Mouse (Mus musculus) Muller cell, postnatal 12 days (primary cell): ENCODE data around the gene Ctrl.

Experiments
- DNase-seq: peaks from one replicate; pipeline ENCODE4 v3.0.0-alpha.2; 2015; ENCODE audit errors: inconsistent ontology term

The Ctrl gene

GRCm38 (mm10) chr8:105937496-105938305 lies 4.0 kb upstream of the Ctrl start:
- peak; percentile 88 for DNase-seq

DNA sequence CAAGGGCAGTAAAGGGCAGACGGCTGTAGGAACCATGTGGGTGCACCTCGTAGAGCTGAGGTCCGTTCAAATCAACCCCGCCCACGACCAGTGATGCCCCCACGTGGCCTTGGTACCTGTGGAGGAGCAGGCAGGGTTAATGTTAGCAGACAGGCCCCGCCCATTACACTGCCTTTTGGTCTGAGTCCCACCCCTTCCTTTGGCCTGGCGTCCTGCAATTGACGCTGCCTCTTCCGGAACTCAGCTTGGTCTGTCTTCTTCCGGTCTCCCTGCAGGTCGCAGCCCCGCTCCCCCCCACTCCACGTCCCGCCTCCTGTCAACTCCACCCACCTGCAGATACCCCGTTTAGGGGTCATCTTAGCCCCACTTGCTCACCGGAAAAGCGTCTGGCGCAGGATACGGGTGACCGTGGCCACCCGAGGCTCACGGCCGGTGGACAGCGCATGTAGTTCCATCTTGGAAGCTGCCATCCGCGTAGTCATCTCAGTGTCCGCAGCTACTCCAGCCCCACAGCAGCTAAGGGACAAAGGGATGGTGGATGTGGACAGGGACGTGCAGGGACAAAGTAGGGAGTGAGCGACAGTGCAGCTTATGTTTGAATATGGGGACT lies 3.3 kb upstream of the Ctrl start:
- DNase-seq = peak; percentile 89

DNA sequence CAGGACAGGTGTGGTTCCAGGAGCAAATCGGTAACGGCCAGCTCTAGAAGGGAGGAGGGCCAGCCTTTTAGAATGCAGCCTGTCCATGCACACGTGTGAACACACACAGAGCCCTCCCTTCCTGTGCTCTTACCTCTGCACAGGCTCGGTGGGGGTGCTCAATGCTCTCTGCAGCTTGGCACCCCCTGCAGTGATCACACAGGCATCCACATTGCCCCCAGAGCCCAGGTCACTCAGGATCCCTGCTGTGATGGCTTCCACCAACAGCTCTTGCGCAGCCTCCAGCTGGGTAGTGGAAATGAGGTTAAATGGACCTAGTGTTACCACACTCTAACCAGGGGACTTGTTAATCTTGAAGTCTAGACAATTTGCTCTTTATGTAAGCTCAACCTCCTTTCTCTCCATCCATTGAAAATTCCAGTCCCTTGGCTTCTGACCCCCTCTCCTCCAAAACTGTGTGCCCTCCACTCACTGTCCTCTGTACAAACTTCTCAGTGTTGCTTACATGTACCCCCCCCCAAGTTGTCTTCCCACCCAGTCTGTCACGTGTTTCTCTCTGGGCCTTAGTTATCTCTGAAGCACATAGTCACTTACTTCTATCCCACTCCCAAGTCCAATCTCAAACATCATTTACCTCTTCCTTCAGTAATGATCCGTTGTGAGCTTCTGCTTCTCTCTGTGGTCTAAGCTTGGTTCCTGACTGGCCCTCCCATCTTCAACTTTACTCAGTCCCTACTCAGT lies 2.4 kb upstream of the Ctrl start:
- no peak for DNase-seq

DNA sequence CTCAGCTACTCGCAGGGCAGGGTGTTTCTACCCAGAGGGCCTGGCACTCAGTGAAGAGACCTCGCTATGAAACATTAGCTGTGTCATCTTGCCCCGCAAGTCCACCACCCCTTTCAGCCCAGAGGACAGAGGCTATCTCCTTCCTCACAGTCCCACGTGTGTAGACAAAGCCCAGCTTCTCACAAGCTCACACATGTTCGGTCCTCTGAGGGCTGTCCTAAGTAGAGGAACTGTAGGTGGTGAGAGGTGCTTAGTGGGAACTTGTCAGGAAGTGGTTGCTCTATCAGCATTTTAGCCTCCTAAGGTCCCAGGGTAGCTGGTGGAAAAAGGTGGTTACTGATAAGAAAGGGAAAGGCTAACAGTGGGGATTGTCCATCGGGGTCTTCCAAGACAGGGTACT lies 1.4 kb upstream of the Ctrl start:
- no peak for DNase-seq

GRCm38 (mm10) chr8:105932525-105932924 lies 1.1 kb downstream of the Ctrl start:
- no peak for DNase-seq

- no peak for DNase-seq
Measured at GRCm38 (mm10) chr8:105931271-105931670, 2.4 kb downstream of the Ctrl start.

DNA sequence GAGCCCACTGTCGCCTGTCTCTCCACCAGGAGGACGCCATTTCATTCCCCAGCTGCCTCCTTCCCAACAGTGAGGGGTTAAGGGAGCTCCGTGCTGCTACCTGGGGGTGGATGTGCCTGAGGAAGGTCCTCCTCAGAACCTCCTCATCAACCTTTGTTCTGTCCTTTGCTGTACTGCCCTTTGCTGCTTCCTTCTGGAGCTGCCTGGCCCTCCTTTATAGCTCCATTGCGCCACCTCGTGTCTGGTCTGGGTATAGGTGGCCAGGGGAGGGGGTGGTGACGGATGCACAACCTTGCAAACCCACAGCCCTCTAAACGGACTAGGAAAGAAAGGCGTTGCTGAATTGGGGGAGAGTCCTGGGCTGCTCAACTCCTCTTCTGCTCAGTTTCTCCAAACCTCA lies 3.1 kb downstream of the Ctrl start:
- DNase-seq = peak; percentile 79

DNA sequence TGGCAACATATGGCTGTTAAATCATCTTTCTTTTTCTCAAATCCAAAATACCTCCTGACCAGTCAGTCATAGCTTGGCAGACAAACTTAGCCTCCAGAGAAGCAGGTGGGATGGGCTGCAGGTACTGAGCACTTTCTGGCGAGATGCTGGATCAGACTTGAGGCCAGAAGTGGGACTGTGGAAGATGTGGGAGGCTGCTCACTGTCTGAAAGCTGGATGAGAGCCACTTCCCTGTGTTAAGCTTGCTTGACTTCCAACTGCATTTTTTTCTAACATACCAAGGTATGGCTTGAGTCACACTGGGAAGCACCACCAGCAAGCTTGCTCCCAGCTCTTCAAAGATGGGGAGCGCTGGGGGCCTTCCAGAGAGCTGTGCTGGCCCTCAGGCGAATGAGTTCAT lies 8.5 kb downstream of the Ctrl start:
- no peak for DNase-seq

DNA sequence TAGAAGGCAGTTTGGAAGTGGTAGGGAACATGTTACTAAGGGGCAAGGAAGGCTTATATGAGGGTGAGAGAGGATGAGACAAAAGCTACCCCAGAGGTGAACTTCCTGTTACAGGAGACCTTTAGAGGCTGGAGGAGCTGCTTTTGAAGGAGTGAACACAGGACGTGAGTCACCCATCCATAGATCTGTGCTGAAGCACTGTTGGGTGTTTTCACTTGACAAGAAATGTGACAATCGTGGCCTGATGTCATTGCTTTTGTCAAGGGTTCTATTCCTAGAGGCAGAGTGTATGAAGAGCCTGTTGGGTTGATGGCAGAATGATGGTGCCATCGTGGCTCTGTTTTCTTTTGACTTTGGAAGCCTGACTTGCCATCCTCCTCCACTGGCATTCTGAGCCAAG lies 14.3 kb downstream of the Ctrl start:
- no peak for DNase-seq

DNA sequence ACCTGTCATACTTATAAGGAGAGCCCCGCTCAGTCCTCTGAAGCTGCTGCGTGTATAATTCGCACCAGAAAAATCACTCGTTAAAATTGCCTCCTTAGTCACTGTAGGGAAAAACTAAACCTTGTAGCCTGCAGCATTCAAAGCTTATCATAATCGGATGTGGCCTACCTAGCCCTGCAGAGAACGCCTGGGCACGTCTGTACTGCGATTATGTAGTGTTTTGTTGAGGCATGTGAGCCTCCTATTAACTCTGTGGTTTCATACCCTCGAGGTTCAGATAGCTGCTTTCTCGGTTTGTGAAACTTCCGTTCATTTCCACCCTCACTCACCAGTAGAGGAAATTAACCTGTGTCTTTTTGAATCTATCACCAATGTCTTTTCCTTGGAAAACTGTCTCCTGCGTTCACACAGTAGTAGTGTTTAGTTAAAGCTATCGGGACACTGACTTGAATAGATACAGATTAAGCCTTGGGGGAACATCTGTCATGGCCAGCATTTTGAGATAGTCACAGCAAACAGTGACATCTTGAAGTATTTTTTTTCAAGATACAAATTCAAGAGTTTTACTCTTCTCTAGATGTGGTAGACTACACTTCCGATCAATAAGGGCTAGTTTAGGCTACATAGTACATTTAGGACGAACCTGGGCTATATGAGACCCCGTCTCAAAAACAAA lies 32.6 kb downstream of the Ctrl start:
- DNase-seq = no peak

DNA sequence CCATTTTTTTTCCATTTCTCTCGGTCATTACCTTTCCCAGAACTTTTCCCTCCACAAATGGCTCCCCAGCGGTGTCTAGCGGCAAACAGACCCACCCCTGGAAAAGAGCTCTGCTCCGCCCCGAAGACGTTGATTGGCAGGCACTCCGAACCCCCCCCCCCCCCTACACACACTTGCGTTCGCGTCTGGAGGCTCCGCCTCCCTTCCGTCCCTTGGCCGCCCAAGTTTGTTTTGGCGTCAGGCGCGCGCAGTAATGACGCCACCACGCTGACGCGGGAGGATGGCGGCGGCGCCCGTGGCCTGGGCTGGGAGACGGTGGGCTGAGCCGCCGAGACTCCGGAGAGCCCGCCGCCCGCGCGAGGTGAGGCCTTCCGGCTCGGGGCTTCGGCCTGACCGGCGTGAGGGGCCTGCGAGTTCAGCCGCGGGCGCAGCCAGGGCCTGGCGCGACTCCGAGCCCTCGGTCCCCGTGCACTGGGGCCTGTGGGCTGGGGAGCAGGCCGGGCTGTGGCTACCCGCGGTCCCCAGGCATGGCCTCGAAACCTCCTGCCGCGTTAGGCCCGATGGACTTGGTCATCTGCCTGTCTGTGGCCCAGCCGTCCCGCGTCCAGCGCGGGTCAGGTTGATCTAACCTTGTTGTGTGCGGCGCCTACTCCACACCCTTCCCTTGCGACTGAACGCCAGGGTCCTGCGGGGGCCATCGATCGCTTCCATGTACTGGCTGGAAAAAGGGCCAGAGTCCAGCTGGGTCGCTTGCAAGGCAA lies 33.3 kb downstream of the Ctrl start, which contains the start of gene Pskh1:
TSS of gene Pskh1 (plus strand) at position 262 of the 761 bp plus-strand sequence.
- DNase-seq = peak; percentile 97

DNA sequence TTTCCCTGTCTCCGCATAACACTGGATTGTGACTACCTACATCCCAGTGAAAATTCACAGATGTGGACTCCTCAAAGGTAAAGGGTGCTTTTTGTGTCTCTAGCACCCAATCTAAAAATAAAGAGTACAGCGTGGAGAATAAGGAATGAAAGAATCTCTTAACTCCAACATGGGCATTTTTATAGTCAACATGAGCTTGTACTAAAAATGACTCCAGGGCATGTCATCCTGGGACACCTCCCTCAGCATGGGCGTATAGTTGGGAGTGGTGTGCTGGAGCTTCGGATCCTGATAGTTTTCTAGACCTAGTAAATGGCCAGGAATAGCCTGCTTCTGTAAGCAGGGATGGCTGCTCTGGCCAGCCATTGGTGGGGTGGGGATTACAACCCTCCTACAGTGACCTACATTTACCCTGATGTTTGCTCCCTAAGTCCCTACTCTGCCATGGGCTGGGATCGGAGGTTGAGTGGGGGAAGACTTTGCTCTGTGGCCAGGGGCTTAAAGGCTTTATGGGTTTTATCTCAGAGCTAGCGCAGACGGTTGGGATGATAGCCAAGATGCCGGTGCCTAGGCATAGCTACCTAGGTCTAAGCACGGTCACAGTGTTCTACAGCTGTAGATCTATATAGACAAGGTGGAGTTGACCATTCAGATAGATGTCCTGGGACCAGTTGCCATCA lies 35.7 kb downstream of the Ctrl start:
- DNase-seq = no peak

DNA sequence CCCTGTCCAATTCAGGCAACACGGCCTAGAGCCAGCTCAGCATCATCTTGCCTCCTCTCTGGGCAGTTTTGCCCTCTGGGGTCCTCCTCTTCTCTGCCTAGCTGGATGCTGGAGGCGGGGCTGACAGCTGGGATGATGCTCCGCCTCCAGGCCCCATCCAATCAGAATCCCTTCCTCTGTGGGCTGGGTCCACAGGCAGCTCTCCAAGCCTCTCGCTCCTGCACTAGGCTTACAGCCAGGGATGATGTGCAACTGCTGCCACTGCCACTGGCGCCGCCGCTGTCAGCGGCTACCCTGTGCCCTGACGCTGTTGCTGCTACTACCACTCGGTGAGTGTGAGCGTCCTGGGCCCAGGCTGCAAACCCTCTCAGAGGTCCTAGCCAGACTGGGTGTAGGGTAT lies 40.3 kb downstream of the Ctrl start, which contains the start of gene Nrn1l:
TSS of gene Nrn1l (plus strand) at position 229 of the 400 bp plus-strand sequence.
- DNase-seq = peak; percentile 85

DNA sequence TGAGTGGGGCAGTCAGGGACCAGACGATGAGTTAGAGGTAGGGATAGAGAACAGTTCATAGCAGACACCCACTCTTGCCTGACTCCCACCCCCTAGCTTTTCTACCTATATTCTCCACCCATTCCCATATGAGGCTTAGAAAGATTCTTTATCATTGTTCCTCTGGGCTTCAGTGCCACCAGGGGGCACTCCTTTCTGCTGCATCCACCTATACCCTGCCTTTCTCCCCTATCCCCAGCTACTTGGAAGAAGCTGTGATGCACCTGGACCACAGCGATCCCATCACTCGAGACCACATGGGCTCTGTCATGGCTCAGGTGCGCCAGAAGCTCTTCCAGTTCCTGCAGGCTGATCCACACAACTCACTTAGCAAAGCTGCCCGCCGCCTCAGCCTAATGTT lies 41.2 kb downstream of the Ctrl start:
- no peak for DNase-seq

- DNase-seq = no peak
Measured at GRCm38 (mm10) chr8:105890870-105891269, 42.8 kb downstream of the Ctrl start.

- DNase-seq = no peak
Measured at GRCm38 (mm10) chr8:105889756-105890465, 43.8 kb downstream of the Ctrl start.
